Comparison of ENCODE assay signal across 8 mouse cellular contexts in genomic region chr2:66123756-66124589, GRCm38 (mm10). TPM values are rescaled to one million over a fixed set of nuclear protein-coding genes. Genes with fewer than 3 reads are reported as not detected.
A peak's percentile ranks its signal among the peaks of the same experiment; 100 is the strongest.
DNase-seq lines count a peak whose midpoint lies in the region; ATAC-seq and TF ChIP-seq lines count a peak whose summit lies in the region.

No protein-coding gene starts in this region.

- 1% methylated on average over 57 of the region's 57 CpGs for WGBS in thymus, adult 2 months
- WGBS in kidney, embryonic 14.5 days = under 1% methylated on average over 54 of the region's 57 CpGs

- no peaks in the 10 kb centered on the region for H3K9me3 ChIP-seq in kidney, embryonic 14.5 days (ENCODE audit: control insufficient read depth, low read length)

- 0 out of 2 replicates have a peak, but pooled peaks cover 3% of the 10 kb centered on the region for H3K27me3 ChIP-seq in thymus, adult 2 months (ENCODE audit: control insufficient read depth, insufficient read depth, low read length)
- peaks cover 18% of the 10 kb centered on the region for H3K27me3 ChIP-seq in kidney, embryonic 14.5 days (ENCODE audit: control insufficient read depth, insufficient read depth, low read length)

- no peaks in the 10 kb centered on the region for H3K36me3 ChIP-seq in thymus, adult 2 months (ENCODE audit: control insufficient read depth, insufficient read depth, low read length)
- H3K36me3 ChIP-seq in kidney, embryonic 14.5 days (ENCODE audit: control insufficient read depth, insufficient read depth, low read length) = no peaks in the 10 kb centered on the region

- peak overlapping the region; percentile 66 for H3K9ac ChIP-seq in kidney, embryonic 14.5 days (ENCODE audit: low read depth, low read length)

- no peak for TF ChIP-seq CTCF in thymus, adult 2 months (IDR thresholded peaks at IDR 0.05; ENCODE audit: borderline replicate concordance, control insufficient read depth, extremely low read depth, insufficient read depth, low read length, poor library complexity)

- H3K4me3 ChIP-seq in thymus, adult 2 months (ENCODE audit: control insufficient read depth, insufficient read depth, low read length) = peak overlapping the region; percentile 42
- peak overlapping the region; percentile 72 for H3K4me3 ChIP-seq in kidney, embryonic 14.5 days (ENCODE audit: low read length)

- H3K27ac ChIP-seq in thymus, adult 2 months (ENCODE audit: control insufficient read depth, insufficient read depth, low read length) = no peak overlapping the region
- no peak overlapping the region for H3K27ac ChIP-seq in kidney, embryonic 14.5 days (ENCODE audit: low read depth, low read length)

- ATAC-seq in kidney, embryonic 14.5 days (ENCODE audit: low FRiP score, low TSS enrichment) = peak; percentile 81

- no peak for TF ChIP-seq POLR2A in thymus, adult 2 months (IDR thresholded peaks at IDR 0.05; ENCODE audit: control insufficient read depth, extremely low read depth, insufficient read depth, low read length, poor library complexity)

- H3K4me2 ChIP-seq in kidney, embryonic 14.5 days (replicated peaks; ENCODE audit: low read depth, low read length) = peak overlapping the region; percentile 100

- peak; percentile 14 for DNase-seq in adrenal gland, adult 2 months
- DNase-seq in adrenal gland, adult 8-10 months = no peak
- peak; percentile 3 for DNase-seq in thymus, adult 2 months
- no peak for DNase-seq in thymus, adult 18-20 months
- peak; percentile 7 to 18 for DNase-seq in frontal cortex, postnatal 10 days (ENCODE audit: low spot score in 2 of 2)
- DNase-seq in lung, postnatal 4 days = peak; percentile 21 to 34
- peak; percentile 6 for DNase-seq in retina, postnatal 7 days (ENCODE audit: low read depth, low spot score)

- H3K4me1 ChIP-seq in thymus, adult 2 months (replicated peaks; ENCODE audit: control insufficient read depth, insufficient read depth, low read length) = peaks cover 15% of the 10 kb centered on the region
- H3K4me1 ChIP-seq in kidney, embryonic 14.5 days (ENCODE audit: control insufficient read depth, insufficient read depth, low read length) = no peaks in the 10 kb centered on the region

RNA-seq across cellular contexts. Expression of gene Galnt3, which starts 0.8 kb away (rescaled TPM):
- total RNA-seq in adrenal gland, adult 2 months (2021) = 1 to 10 TPM; 1.2 to 1.7 TPM
- polyA plus RNA-seq in adrenal gland, adult 2 months (2012; rRNA removed) = 0.13 and 0.42 TPM in 2 replicates
- total RNA-seq in adrenal gland, adult 8-10 months (2022) = 1 to 10 TPM; 1.3 to 3.5 (median 2.5) TPM
- polyA plus RNA-seq in thymus, adult 2 months (2012; rRNA removed) = 0.66 and 1.3 TPM in 2 replicates
- 7.0 and 9.4 TPM in 2 replicates for polyA plus RNA-seq in kidney, embryonic 14.5 days (2014; fragmentation: Nextera tagmentation; extraction: Ambion mirVana)

Comparison
In these comparisons a context has a peak if more than half of its experiments do, and no peak if none do; other contexts are left out.
1. DNase-seq: peak in adrenal gland, adult 2 months (single experiment), thymus, adult 2 months (single experiment), frontal cortex, postnatal 10 days (2 of 2), lung, postnatal 4 days (2 of 2) and retina, postnatal 7 days (single experiment); none in adrenal gland, adult 8-10 months (single experiment) and thymus, adult 18-20 months (0 of 2).